Mouse (Mus musculus) liver, postnatal 0 days (tissue): Measurements from ENCODE around the gene Avil.

Experiments
- CTCF ChIP-seq: sonication (generic); IDR thresholded peaks from 2 replicates; pipeline ENCODE4 v1.5.1; 2016; ENCODE audit warnings: antibody characterized with exemption, low read depth
- EP300 ChIP-seq: IDR thresholded peaks from 2 replicates; pipeline ENCODE4 v1.6.1; 2016; ENCODE audit warnings: antibody characterized with exemption, low read depth, mild to moderate bottlenecking

GRCm38 (mm10) chr10:127040569-127041214 is 40.2 kb downstream of the Avil start:
- TF ChIP-seq CTCF (no peak), EP300 (no peak)
